ENCODE assay signal across 29 mouse cellular contexts in genomic region chr9:40666190-40666803, GRCm38 (mm10). TPM values are rescaled to one million over a fixed set of nuclear protein-coding genes. Genes with fewer than 3 reads are reported as not detected.
"Had no signal": no experiment of that assay in that cellular context is flagged by ENCODE, and none has a peak within 500 bp of the region (broad histone marks: within the 10 kb centered on the region; RNA-seq: fewer than 3 reads in every experiment).

No protein-coding gene starts in this region.

- H3K4me2 ChIP-seq: limb, embryonic 12.5 days; limb, embryonic 15.5 days; liver, embryonic 11.5 days; lung, embryonic 14.5 days; midbrain, embryonic 11.5 days; midbrain, embryonic 15.5 days; neural tube, embryonic 13.5 days; stomach, embryonic 15.5 days had no signal

- H3K4me1 ChIP-seq: stomach, embryonic 15.5 days had no signal

- H3K9ac ChIP-seq: limb, embryonic 12.5 days; limb, embryonic 15.5 days; liver, embryonic 14.5 days; liver, postnatal 0 days; lung, embryonic 14.5 days; midbrain, embryonic 15.5 days; neural tube, embryonic 13.5 days; stomach, embryonic 15.5 days had no signal

- H3K27me3 ChIP-seq: limb, embryonic 12.5 days; limb, embryonic 15.5 days; midbrain, embryonic 15.5 days; neural tube, embryonic 13.5 days; stomach, embryonic 15.5 days had no signal

- H3K27ac ChIP-seq: kidney, postnatal 0 days; layer of hippocampus, adult 2 months; limb, embryonic 12.5 days; limb, embryonic 15.5 days; liver, embryonic 14.5 days; macrophage; midbrain, embryonic 15.5 days; neural tube, embryonic 13.5 days; stomach, embryonic 15.5 days had no signal

- DNase-seq: kidney, adult 2 months; kidney, postnatal 25 days; layer of hippocampus, adult 9-11 months; liver, postnatal 0 days; lung, embryonic 14.5 days; retina, postnatal 1 day; right cerebral cortex, postnatal 25 days; spleen, adult 18-20 months; thymus, postnatal 25 days had no signal

- H3K36me3 ChIP-seq: limb, embryonic 12.5 days; limb, embryonic 15.5 days; midbrain, embryonic 15.5 days; neural tube, embryonic 13.5 days; stomach, embryonic 15.5 days had no signal

- H3K9me3 ChIP-seq: limb, embryonic 15.5 days; midbrain, embryonic 15.5 days; neural tube, embryonic 13.5 days; stomach, embryonic 15.5 days had no signal

- ATAC-seq: liver, postnatal 0 days; lung, postnatal 0 days; midbrain, embryonic 15.5 days had no signal

- H3K4me3 ChIP-seq: layer of hippocampus, adult 2 months; limb, embryonic 12.5 days; limb, embryonic 15.5 days; midbrain, embryonic 15.5 days; neural tube, embryonic 13.5 days; stomach, embryonic 15.5 days had no signal

RNA-seq across cellular contexts. Expression of gene Gm21915, which starts 4.1 kb away (rescaled TPM):
- total RNA-seq: layer of hippocampus, adult 2 months; layer of hippocampus, postnatal 25 days; left cerebral cortex, adult 18-20 months; left cerebral cortex, postnatal 36 days; megakaryocyte-erythroid progenitor cell, adult 5-6 weeks; neutrophil, adult 5-6 weeks had no signal
- polyA plus RNA-seq: kidney, adult 2 months; kidney, embryonic 14.5 days; kidney, postnatal 0 days; large intestine, adult 2 months; limb, embryonic 12.5 days; limb, embryonic 15.5 days; liver, embryonic 11.5 days; liver, embryonic 14.5 days; liver, postnatal 0 days; lung, embryonic 14.5 days; lung, postnatal 0 days; macrophage; midbrain, embryonic 11.5 days; midbrain, embryonic 15.5 days; neural tube, embryonic 13.5 days; stomach, embryonic 15.5 days; thymus, postnatal 0 days had no signal
